Mouse (Mus musculus) retina, adult 2 months (tissue): ENCODE measurements around the gene Map6.
A peak's percentile ranks its signal among the peaks of the same experiment; 100 is the strongest.

Experiments used
- DNase-seq: peaks from one replicate; pipeline ENCODE4 v3.0.0-alpha.2; 2012; ENCODE audit warnings: low read depth, low spot score

Gene Map6

GRCm38 (mm10) chr7:99314565-99314964, 47.3 kb downstream of the Map6 start:
- DNase-seq, result no peak

- DNase-seq, result no peak
Observed at GRCm38 (mm10) chr7:99316207-99316606, 49.0 kb downstream of the Map6 start.

GRCm38 (mm10) chr7:99317475-99317874, 50.2 kb downstream of the Map6 start:
- no peak for DNase-seq

- DNase-seq, result no peak
Observed at GRCm38 (mm10) chr7:99320524-99320923, 53.3 kb downstream of the Map6 start.

GRCm38 (mm10) chr7:99322691-99323320, 55.6 kb downstream of the Map6 start:
- DNase-seq, result no peak

- no peak for DNase-seq
Observed at GRCm38 (mm10) chr7:99323321-99323700, 56.1 kb downstream of the Map6 start.

GRCm38 (mm10) chr7:99324810-99325209, 57.6 kb downstream of the Map6 start:
- DNase-seq, result no peak

- no peak for DNase-seq
Observed at GRCm38 (mm10) chr7:99326128-99326527, 58.9 kb downstream of the Map6 start.

- no peak for DNase-seq
Observed at GRCm38 (mm10) chr7:99328847-99329246, 61.6 kb downstream of the Map6 start.

- DNase-seq, result no peak
Observed at GRCm38 (mm10) chr7:99330012-99330411, 62.8 kb downstream of the Map6 start.

GRCm38 (mm10) chr7:99332774-99333480, 65.7 kb downstream of the Map6 start:
- DNase-seq, result peak; percentile 56

- DNase-seq, result no peak
Observed at GRCm38 (mm10) chr7:99340736-99341135, 73.5 kb downstream of the Map6 start.

- DNase-seq, result no peak
Observed at GRCm38 (mm10) chr7:99343577-99343976, 76.3 kb downstream of the Map6 start.

- DNase-seq, result no peak
Observed at GRCm38 (mm10) chr7:99347268-99347667, 80.0 kb downstream of the Map6 start.

GRCm38 (mm10) chr7:99348883-99349282, 81.6 kb downstream of the Map6 start:
- no peak for DNase-seq

- DNase-seq, result no peak
Observed at GRCm38 (mm10) chr7:99349782-99350720, 82.8 kb downstream of the Map6 start.

- no peak for DNase-seq
Observed at GRCm38 (mm10) chr7:99351104-99351801, 84.0 kb downstream of the Map6 start.

GRCm38 (mm10) chr7:99351802-99352517, 84.7 kb downstream of the Map6 start:
- DNase-seq, result no peak

- DNase-seq, result no peak
Observed at GRCm38 (mm10) chr7:99352526-99353400, 85.5 kb downstream of the Map6 start, which contains the start of gene Serpinh1. Gene Serpinh1, minus strand, starts transcription at chr7:99353239.

GRCm38 (mm10) chr7:99355731-99356131, 88.5 kb downstream of the Map6 start:
- no peak for DNase-seq
